8 mouse cellular contexts compared by ENCODE assay signal in genomic region chr7:91090830-91091683, GRCm38 (mm10).
A peak's percentile ranks its signal among the peaks of the same experiment; 100 is the strongest.
DNase-seq lines count a peak whose midpoint lies in the region; ATAC-seq and TF ChIP-seq lines count a peak whose summit lies in the region.

No protein-coding gene starts in this region.

- ATAC-seq in hindbrain, embryonic 13.5 days (ENCODE audit: low FRiP score), result peak; percentile 79
- ATAC-seq in limb, embryonic 14.5 days (ENCODE audit: low FRiP score, low read depth), result no peak

- no peak overlapping the region for H3K27ac ChIP-seq in gastrocnemius, adult 2 months
- no peak overlapping the region for H3K27ac ChIP-seq in brown adipose tissue, adult 24 weeks (replicated peaks; ENCODE audit: low read depth, low read length)
- no peak overlapping the region for H3K27ac ChIP-seq in hindbrain, embryonic 13.5 days
- no peak overlapping the region for H3K27ac ChIP-seq in limb, embryonic 14.5 days (replicated peaks; ENCODE audit: low read depth, low read length)
- H3K27ac ChIP-seq in small intestine, adult 2 months (ENCODE audit: insufficient read depth, low read depth, low read length), result no peak overlapping the region

- intact Hi-C loops in gastrocnemius, adult 2 months (cut with DNase I), result no loop called here
- intact Hi-C loops in gastrocnemius, postnatal 14 days (cut with DNase I; ENCODE audit: low total_unique reads), result no loop called here

- no peak for TF ChIP-seq CTCF in gastrocnemius, adult 2 months (IDR thresholded peaks at IDR 0.05)
- no peak for TF ChIP-seq CTCF in small intestine, adult 2 months (IDR thresholded peaks at IDR 0.05; ENCODE audit: extremely low read depth, insufficient read length, insufficient replicate concordance, low read depth, low read length)

- 14% methylated on average over 25 of the region's 25 CpGs for WGBS in hindbrain, embryonic 13.5 days
- 5% methylated on average over 25 of the region's 25 CpGs for WGBS in limb, embryonic 14.5 days
- 18% methylated on average over 25 of the region's 25 CpGs for WGBS in small intestine, adult 2 months

- H3K4me2 ChIP-seq in hindbrain, embryonic 13.5 days, result peak overlapping the region; percentile 70
- H3K4me2 ChIP-seq in limb, embryonic 14.5 days (replicated peaks; ENCODE audit: low read depth, low read length, severe bottlenecking), result peak overlapping the region; percentile 56

- 0 out of 2 replicates have a peak, but pooled peaks cover 8% of the 10 kb centered on the region for H3K27me3 ChIP-seq in hindbrain, embryonic 13.5 days
- H3K27me3 ChIP-seq in limb, embryonic 14.5 days (ENCODE audit: control insufficient read depth, insufficient read depth, low read length), result peaks cover 4% of the 10 kb centered on the region; the same call in 1 of the 2 replicates
- H3K27me3 ChIP-seq in small intestine, adult 2 months (ENCODE audit: control insufficient read depth, insufficient read depth, low read length), result no peaks in the 10 kb centered on the region

- peak overlapping the region; percentile 64 for H3K9ac ChIP-seq in hindbrain, embryonic 13.5 days
- 0 out of 2 replicates have a peak overlapping the region, but pooled peaks have one; percentile 31 for H3K9ac ChIP-seq in limb, embryonic 14.5 days (ENCODE audit: low read depth, low read length, severe bottlenecking)

- no peak for DNase-seq in gastrocnemius, adult 2 months
- DNase-seq in gastrocnemius, postnatal 14 days, result no peak
- no peak for DNase-seq in limb, embryonic 14.5 days (ENCODE audit: low spot score)
- DNase-seq in ovary, postnatal 10 days (ENCODE audit: low spot score), result no peak
- DNase-seq in gastrocnemius, adult 18-20 months (ENCODE audit: low spot score), result no peak

- no peak for TF ChIP-seq POLR2A in limb, embryonic 14.5 days (IDR thresholded peaks at IDR 0.05; ENCODE audit: borderline replicate concordance, extremely low read depth, insufficient read depth, insufficient read length)
- TF ChIP-seq POLR2A in small intestine, adult 2 months (IDR thresholded peaks at IDR 0.05; ENCODE audit: low read depth, low read length), result no peak

- no peaks in the 10 kb centered on the region for H3K9me3 ChIP-seq in hindbrain, embryonic 13.5 days
- H3K9me3 ChIP-seq in limb, embryonic 14.5 days (ENCODE audit: control insufficient read depth, low read length), result no peaks in the 10 kb centered on the region

- no peaks in the 10 kb centered on the region for H3K4me1 ChIP-seq in brown adipose tissue, adult 24 weeks (ENCODE audit: control insufficient read depth, insufficient read depth, insufficient read length, low read length)
- peaks cover 20% of the 10 kb centered on the region for H3K4me1 ChIP-seq in hindbrain, embryonic 13.5 days (replicated peaks)
- H3K4me1 ChIP-seq in limb, embryonic 14.5 days (ENCODE audit: control insufficient read depth, insufficient read depth, low read length), result peaks cover 11% of the 10 kb centered on the region
- H3K4me1 ChIP-seq in small intestine, adult 2 months (ENCODE audit: control insufficient read depth, insufficient read depth, insufficient read length, low read length), result no peaks in the 10 kb centered on the region

- no peaks in the 10 kb centered on the region for H3K36me3 ChIP-seq in hindbrain, embryonic 13.5 days
- no peaks in the 10 kb centered on the region for H3K36me3 ChIP-seq in limb, embryonic 14.5 days (ENCODE audit: control insufficient read depth, insufficient read depth, low read length)
- no peaks in the 10 kb centered on the region for H3K36me3 ChIP-seq in small intestine, adult 2 months (ENCODE audit: control insufficient read depth, insufficient read depth, low read length)

- H3K4me3 ChIP-seq in gastrocnemius, adult 2 months, result peak overlapping the region; percentile 43
- peak overlapping the region; percentile 35 for H3K4me3 ChIP-seq in brown adipose tissue, adult 24 weeks (ENCODE audit: insufficient read depth, low read depth, low read length)
- peak overlapping the region; percentile 42 for H3K4me3 ChIP-seq in hindbrain, embryonic 13.5 days
- H3K4me3 ChIP-seq in limb, embryonic 14.5 days (replicated peaks; ENCODE audit: low read length), result peak overlapping the region; percentile 28
- peak overlapping the region; percentile 8; the same call in 1 of the 2 replicates for H3K4me3 ChIP-seq in small intestine, adult 2 months (ENCODE audit: low read depth, low read length)
